Mouse (Mus musculus) adrenal gland, adult 18-20 months (tissue): ENCODE measurements around the gene Nppb. TPM values are rescaled to one million over a fixed set of nuclear protein-coding genes. Genes with fewer than 3 reads are reported as not detected.

ENCODE experiments used
- DNase-seq, 2 experiments: peaks; one replicate each; pipeline ENCODE4 v3.0.0; 2021 to 2022; ENCODE audit warnings: low spot score in 2 of 2
- long read RNA-seq, 2 experiments: library from polyadenylated mRNA; stranded (forward); transcript quantifications; one replicate each; pipeline ENCODE4 v2.0.0; 2021
- total RNA-seq, 2 experiments: library from RNA; stranded (reverse); gene quantifications; 1 replicate in 1 of 2; 2 replicates in 1 of 2; pipeline ENCODE4 v1.2.3; 2021

The Nppb gene
- total RNA-seq, result under 1 TPM in 1 of 2 experiments, not detected in 1; 0.42 TPM
- long read RNA-seq, experiment 1, partial matches to known transcripts, result 0 of 1 reads
- long read RNA-seq, experiment 1, other reads (novel, unspliced or antisense), result 1 of 1 reads
- long read RNA-seq, experiment 2, result 0 reads

DNA sequence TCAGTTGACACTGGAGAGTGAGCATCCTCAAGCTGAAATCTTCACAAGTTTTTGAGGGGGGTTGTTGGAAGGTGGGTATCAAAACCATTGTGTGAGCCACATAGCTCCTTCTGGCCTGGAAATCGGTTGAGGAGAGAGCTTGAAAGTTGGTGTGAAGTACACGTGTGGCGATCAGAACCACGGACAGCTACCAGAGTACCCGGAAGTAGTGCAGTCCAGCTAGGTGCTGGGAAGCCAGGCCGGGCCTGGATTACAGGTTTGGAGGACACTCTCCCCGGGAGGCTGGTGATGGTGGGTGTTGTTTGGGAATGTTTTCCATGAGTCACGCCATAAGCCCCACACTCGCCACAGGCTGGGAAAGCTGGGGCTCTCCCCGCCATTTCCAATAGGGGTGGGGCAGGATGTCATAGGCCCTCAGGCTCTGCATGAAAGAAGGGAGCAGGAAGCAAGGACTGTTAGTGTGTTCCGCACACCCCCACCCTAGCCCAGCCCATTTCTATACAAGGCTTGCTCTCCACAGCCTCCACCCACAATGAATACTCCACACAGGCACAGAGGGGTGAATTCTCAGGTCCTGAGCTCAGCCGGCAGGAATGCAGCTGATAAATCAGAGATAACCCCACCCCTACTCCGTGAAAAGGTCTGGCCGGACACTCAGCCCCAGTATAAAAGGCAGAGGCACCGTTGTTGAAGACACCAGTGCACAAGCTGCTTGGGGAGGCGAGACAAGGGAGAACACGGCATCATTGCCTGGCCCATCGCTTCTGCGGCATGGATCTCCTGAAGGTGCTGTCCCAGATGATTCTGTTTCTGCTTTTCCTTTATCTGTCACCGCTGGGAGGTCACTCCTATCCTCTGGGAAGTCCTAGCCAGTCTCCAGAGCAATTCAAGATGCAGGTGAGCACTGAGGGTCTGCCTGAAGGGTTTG is at the start of gene Nppb:
Nppb (plus strand) TSS at position 584 of the 928 bp plus-strand sequence.
- DNase-seq, result no peak

DNA sequence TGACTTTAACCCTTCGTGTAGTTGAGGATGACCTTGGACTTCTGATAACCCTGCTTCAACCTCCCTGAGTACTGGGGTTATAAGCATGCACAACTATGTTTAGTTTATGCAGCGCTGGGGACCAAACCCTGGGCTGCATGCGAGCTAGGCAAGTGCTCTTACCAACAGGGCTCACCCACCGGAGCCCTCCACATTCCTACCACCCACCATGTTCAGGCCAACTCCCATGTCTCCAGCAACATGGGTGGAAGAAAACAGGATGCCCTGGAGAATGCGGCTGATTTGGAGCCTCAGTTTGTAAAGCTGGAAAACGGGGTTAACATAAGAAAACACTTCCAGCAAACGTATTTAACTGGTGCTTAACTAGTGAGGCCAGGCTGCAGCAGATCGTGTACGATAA is 49.7 kb upstream of the Nppb start:
- no peak for DNase-seq

DNA sequence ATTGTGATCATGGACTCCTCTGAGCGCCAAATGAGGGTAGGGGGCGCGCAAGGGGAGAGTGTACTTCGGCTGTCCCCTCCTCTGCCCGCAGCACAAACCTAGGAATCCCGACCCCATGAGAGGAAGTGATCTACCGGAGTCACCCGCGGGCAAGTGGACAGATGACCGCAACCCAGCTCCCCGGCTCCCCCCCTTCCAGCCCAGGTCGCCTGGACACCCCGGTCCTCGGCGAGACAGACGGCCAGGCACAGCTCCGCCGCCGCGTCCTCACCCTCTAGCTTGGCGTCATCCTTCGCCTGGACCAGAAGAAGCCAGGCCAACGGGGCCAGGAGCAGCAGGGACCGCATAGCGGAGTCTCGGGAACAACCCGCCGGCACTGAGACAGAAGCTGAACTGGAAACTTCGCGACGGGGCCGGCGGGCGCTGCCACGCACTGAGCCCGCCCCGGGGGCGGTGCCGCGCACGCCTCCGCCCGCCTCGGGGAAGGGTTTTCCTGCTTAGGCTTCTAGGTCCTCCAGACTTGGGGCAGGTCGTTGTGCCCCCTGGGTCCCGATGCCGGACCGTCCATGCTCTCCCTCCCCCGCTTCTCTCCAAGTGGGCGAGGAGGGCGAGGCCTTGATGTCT is 49.1 kb upstream of the Nppb start, which contains the start of gene Plod1:
Plod1 (minus strand) TSS at position 437 of the 624 bp plus-strand sequence.
- peak; percentile 89 for DNase-seq

DNA sequence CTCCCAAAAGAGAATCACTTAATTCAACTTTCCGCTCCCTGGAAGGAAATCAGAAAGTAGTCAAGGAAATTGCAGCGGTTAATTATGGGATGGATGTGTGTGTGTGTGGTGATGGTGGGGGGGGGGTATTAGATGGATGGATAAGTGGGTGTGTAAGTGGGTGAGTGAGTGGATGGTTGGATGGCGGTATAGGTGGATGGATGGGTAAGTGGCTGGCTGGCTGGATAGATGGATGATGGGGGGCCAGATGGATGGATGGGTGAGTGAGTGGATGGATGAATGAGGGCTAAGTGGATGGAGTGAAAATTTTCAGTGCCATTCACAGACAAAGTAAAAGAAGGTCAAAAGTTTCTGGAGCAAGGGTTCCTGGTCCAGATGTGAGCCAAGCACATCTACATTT is 48.6 kb upstream of the Nppb start:
- no peak for DNase-seq

DNA sequence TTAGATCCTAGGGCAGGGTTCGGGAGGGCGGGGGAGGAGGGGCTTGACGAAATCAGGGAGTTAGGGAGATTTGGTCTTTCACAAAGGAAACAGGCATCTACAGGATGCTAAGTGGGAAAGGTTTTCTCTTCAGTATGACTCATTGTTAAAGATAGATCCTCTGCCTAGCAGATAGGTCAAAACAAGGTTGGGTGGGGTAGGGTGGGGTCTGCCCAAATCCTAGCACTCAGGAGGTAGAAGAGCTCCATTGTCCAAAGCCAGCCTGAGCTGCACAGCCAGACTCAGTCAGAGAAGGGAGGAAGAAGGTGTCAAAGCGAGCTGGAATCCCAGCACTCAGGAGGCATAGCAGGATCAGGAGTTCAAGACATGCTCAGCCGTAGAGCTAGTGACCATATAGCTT is 48.1 kb upstream of the Nppb start:
- no peak for DNase-seq

DNA sequence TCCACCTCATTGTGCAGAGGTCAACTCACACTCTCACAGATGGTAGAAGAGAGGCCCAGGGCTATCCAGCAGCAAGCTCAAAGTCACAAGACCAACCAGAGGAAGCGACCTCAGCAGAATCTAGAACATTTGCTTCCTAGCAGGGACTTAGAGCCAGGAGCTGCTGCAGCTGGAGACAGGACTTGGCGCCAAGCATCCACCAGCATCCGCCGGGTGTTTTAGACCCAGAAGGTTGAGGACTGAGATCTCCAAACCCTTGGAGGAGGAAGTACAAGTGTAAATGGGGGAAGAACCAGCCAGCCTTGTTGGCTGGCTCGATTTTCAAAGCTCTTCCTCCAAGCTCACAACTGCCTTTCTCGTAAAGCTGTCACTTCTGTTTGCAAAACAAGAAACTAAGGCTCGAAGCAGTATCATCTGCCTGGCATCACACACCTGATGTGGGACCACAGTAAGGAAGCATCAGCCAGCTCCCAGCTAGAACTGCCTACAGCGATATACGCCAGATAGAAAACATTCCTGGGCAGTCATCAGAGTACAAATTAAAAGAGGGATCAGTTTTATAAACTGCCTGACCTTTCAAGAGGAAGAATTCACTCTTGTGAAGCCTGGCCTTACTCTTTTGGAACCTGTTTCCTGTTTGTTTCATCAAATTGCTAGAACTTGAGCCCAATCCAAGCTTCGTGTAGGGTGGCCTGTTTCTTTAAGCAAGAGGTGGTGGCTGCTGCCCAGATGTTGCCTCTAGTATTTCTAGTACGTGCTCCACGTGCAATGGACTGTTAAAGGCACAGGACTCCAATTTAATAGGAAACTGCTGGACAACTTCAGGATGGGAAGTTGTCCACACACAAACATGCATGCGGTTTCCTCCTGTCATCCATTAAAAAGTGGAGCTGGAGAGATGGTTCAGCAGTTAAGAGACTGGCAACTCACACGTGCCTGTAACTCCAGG is 47.2 kb upstream of the Nppb start:
- DNase-seq, result no peak

DNA sequence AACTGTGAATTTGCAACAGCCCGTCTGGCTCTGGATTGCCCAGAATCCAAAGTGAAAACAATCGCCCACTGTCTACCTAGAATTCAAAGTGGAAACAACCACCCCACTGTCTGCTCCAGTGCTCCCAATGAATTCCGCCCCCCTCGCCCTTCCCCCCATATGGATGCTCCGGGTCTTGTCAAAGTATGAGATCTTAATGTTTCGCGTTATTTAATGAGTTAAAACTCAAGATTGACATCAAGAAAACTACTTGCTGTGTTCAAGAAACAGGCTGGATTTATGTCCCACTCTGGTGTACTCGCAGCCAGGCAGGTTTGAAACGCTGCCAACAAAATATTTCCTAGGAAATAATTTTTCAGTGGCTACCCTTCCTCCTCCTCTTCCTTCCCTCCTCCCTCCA is 45.5 kb upstream of the Nppb start:
- no peak for DNase-seq

DNA sequence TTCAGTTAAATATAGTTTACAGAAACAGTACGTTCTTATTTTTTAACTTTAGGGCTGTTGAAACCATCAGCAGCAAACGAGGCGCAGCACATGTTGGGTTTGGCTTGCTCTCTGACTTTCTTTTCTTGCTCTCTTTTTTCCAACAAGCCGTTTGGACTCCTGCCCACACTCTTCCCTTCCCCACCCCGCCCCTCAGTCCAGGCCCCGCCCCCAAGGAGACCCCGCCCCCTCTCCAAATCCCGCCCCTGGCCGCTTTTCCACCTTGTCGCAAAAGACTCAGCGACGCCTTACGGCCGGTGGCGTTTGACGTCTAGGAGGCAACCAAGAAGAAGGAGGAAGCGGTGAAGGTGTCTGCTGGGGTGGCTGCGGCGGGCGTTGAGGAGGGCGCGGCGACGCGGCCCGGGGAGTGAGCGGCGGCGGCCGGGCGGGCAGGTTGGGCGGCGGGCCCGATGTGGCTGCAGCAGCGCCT is 45.0 kb upstream of the Nppb start, which contains the start of gene 2510039O18Rik:
2510039O18Rik (plus strand) TSS at position 320 of the 469 bp plus-strand sequence.
- DNase-seq, result peak; percentile 76 to 77

DNA sequence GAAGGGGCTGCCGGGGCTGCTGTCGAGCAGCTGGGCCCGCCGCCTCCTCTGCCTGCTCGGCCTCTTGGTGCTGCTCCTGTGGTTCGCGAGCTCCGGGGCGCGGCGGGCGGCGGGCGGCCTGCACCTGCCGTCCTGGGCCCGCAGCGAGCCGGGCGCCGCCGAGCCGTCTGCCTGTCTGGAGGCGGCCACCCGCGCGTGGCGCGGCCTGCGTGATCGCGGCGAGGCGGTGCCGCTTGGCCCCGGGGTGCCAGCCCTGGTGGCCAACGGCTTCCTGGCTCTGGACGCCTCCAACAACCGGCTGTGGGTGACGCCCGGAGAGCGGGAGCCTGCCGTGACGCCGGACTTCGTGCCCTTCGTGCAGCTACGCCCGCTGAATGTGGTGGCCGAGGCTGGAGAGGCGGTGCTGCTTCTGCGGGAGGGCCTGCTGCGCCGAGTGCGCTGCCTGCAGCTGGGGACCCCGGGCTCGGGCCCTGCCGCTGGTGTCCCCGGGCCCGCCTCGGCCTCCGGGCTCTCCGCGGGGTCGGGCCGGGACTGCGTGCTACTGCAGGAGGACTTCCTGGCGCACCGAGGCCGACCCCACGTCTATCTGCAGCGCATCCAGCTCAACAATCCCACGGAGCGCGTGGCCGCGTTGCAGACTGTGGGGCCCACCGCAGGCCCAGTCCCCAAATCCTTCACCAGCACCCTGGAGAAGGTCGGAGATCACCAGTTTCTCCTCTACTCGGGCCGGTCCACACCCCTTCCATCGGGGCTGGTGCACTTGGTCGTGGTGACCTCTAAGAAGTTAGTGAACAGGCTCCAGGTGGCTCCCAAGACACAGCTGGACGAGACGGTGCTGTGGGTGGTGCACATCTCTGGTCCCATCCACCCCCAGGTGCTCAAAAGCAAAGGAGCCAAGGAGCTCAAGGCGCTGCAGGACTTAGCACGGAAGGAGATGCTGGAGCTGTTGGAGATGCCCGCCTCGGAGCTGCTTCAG is 44.3 kb upstream of the Nppb start:
- no peak for DNase-seq

DNA sequence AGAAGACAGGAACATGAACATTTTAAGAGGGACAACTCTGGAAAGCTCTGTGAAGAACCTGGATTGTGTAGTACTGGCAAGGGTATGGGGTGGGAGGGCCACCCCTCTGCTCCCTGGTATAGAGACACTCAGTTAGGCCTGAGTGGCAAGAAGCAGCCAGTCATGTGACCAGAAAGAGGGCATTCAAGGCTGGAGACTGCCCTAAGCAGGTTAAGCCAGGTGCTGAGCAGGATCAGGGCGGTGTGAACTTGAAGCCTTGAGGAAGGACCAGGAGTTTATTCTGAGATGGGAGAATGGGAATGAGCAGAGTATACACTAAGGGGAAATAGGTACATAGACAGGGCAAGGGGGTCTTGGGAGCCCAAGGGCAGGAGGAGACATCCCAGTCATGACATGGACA is 42.6 kb upstream of the Nppb start:
- DNase-seq, result no peak

DNA sequence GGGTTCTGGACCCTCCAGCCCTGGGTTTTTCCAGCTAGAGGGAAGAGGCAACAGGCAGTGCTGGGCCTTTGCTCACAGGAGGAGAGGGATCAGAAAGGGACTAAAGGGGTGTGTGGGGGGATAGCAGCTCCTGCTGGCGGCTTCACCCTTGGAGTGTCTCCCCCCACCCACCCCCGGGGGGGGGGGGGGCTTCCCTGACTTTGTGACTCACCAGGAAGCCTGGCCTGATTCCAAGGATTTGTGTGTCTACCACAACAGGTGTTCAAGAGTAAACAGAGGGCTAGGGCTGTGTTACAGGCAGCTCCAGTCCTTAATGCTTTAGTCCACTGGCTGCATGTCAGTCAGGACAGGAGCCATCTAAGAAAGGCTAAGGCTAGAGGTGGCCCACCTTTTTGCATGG is 38.1 kb upstream of the Nppb start:
- DNase-seq, result no peak

DNA sequence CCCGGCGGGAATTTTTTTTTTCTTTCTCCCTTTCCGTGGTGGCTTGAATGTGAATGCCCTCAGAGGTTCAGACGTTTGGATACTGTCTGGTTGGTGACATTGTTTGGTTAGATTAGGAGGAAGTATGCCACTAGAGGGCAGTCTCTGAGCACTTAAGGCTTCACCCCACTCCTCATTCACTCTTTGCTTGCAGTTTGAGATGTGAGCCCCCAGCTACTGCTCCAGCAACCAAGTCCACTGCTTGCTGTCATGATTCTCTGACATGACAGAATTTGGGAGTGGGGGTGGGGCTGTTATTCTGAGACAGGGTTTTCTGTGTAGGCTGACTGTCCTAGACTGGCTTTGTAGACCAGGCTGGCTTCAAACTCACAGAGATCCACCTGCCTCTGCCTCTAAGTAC is 32.0 kb upstream of the Nppb start:
- DNase-seq, result no peak

DNA sequence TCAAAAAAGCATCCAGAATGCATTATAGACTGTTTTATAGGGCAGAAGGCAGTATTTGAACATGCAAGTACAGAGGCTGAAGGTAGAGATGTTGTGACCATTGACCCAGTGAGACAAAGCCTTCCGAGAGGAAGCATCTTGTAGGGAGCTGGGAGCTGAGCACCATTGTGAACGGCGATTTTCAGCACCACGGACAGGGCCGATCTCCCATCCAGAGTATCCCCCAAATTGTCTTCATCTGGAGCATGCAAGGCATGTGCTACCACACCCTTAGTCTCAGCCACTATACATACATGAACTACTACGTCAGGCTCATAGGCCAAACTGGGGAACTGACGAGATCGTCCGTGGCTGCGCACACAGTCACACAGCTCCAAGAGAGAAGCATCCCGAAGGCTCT is 28.4 kb upstream of the Nppb start:
- DNase-seq, result no peak

DNA sequence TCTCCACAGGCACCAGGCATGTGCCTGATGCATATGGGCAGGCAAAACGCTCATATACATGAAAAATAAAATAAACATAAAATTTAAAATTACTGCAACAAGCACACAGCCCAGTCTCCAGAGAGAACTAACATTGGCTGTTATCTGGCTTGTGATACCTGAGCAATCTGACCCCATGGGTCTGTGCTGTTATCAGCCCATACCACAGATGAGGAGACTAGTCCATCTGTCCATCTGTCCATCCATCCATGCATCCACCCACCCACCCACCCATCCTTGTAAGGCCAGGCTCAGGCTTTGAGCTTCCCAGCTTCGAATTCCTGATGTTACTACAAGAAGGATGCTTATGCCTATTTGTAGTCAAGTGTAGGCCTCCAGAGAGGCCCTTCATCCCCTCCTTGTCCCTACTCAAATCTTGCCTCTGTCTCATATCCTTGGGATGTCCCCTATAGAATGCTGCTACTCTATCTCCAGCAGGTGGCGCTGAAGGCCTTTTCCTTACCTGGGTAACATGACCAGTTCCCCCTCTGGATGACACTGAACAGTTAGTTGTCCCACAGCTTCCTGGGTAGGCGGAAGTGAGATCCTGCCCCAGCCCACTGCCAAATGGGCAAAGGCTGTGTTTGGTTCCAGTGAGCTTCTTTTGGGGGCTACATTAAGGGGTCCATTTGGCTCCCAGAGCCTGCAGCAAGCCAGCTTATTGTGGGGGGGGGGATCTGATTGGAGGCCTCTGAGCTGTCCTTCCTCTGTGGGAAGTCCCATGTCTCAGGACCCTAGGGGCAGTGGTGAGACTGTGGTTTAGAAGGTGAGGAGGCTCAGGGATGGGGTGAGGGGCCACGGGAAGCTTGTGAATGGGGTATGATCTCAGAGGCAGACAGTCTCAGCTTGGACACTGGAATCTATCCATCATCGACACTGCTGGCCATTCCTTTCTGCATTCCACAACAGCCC is 25.4 kb upstream of the Nppb start:
- peak; percentile 63 to 70 for DNase-seq

DNA sequence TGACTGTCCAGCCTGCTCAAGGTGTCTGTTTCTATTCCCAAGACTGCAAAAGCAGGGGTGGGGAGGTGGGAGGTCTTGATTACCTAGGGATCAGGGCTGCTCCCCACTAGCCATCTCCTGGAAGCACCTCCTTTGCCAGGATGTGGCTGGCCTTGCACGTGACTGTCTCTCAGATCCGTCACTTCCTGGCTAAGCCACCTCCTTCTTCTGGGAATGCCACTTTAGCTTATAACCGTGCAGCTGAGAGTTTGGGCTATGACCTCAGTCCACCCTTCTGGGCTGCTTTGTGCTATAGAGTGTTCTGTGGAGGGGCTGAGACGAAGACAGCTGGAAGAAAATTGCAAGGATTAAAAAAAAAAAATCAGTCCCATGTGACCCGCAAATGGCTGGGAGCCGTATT is 22.8 kb upstream of the Nppb start:
- DNase-seq, result no peak

DNA sequence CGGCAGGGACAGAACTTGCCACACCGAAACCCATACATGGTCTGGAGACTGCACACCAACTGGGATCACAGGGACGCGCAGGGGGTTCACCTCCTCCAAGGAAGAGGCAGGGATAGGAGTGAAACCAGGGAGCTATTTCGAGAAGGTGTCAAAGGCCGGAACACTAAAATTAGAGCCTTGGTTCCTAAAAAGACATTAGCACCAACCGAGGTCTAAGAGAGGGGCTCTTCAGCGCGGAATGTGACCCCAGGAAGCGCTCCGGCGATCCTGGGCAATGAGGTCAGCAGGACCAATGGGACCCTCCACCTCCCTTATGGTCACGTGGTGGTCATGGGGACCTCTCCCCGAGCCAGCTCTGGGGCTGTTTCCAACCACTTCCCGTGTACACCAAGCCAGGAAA is 22.0 kb upstream of the Nppb start:
- DNase-seq, result no peak

DNA sequence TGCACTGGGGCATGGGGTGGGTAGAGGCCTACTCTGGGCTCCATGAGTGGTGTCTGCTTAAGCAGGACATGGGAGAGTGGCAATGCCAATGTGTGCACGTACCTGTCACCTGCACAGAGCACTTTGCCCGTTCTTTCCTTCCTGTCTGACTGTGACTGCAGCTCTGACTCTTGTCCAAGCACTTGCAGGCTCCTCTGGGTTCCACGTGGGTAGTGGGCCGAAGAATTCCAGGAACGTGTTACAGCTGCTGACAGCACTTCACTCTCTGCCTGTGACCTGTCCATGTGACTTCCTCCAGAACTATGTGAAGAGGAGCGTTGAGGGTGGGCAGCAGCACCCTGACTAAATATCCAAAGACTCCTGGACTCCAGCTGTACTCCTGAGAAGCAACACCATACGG is 19.9 kb upstream of the Nppb start:
- DNase-seq, result no peak

DNA sequence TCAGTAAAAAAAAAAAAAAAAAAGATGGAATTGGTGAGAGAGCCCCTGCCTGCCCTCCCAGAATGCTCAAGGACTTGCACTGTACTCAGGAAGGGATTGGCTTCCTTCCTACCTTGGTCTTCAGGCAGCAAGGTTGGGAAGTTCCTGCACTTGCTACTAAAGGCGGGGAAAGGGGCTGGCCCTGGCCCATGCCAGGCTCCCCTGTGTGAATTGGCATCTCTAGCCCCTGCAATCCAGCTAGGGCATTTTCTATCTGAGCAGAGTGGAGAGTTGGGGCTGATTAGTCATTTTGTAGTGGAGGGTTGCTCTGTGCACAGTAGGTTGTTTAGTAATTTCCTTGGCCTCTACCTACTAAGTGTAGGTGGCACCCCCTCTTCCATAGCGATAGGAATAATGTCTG is 16.8 kb upstream of the Nppb start:
- no peak for DNase-seq

DNA sequence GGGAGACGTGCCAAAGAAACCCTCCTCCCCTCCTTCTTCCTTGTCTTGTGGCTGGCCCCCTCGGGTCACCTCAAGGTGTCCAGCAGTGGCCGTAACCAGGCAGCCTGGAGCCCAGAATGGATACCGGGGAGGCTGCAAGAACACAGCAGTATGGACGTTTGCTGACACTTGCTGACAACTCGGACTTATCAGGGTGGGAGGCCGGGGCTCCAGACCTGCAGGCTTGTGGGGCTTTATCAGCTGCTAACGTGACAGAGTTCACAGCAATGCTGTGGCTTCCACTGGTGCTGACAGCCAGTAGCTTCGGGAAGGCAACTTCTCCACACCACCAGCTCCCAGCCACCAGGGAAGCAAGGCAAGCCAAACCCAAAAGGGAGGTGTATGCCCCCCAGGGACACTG is 16.3 kb upstream of the Nppb start:
- DNase-seq, result no peak
